Mouse (Mus musculus): Measurements from ENCODE around the gene Il1f10.

Gene Il1f10

GRCm38 (mm10) chr2:24290896-24291295, at the start of gene Il1f10:
Gene Il1f10 (plus strand): TSS chr2:24291196.
- no peak for DNase-seq (ENCODE audit: low spot score)

DNA sequence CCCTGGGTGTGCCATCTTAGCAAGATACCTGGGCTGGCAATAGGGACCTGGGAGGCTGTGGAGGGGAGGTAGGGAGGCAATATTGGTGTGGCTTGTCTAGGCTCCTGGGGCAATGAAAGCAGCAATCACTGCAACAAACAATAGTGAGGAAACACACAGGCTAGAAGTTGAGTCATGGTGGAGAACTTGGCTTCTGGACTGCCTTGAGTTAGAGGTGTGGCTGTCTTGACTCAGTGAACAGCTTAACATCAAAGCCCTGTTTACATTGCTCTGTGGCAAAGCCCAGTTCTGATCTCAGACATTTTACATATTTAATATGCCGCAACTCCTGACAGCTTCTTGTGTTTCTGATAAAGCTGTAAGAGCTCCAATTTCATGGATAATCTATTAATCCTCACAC, 23.5 kb upstream of the Il1f10 start:
- no peak for DNase-seq (ENCODE audit: low spot score)

DNA sequence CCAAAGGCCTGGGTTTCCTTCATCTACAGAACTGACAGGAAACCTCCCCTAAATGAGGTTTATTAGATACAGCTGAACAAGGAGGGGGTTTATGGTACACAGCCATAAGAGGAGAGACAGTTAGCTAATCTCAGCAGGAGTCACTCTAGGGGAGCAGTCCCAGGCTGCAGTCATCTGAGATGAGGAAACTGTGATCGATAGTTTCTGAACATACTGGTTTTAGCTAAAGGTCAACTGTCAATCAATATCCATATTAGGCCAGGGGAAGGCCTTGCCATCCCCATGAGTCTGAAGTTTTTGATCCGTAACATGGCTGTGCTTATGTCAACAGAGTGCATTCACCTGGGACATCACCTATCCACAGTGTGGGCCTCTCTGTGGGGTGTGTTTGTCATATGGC, 17.4 kb upstream of the Il1f10 start:
- no peak for DNase-seq (ENCODE audit: low spot score)

GRCm38 (mm10) chr2:24275146-24275545, 15.8 kb upstream of the Il1f10 start:
- no peak for DNase-seq (ENCODE audit: low spot score)

- DNase-seq (ENCODE audit: low spot score), result no peak
These were observed 14.3 kb upstream of the Il1f10 start, which contains the start of gene Il1f5 for GRCm38 (mm10) chr2:24276654-24277053. Gene Il1f5 (plus strand): TSS chr2:24276954.

DNA sequence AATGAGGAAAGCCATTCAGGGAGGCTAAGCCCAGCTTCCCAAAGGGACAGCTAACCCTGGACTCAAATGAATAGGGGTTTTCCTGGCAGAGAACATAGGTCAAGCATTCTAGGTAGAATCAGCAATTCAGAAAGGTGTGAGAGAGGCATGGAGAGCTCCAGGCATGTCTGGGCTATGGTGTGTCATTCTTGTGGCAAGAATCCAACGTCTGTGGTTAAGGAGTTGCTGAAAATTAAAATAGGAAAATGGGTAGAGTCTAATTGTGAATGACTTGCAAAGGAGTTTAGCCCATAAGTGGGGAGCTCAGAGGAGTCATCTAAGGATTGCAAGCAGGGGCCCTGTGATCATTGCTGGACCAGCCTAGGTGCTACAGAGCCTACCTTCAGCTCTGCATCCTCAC, 3.6 kb downstream of the Il1f10 start:
- DNase-seq (ENCODE audit: low spot score), result no peak

GRCm38 (mm10) chr2:24296837-24297236, 5.8 kb downstream of the Il1f10 start:
- DNase-seq (ENCODE audit: low spot score), result peak; percentile 9

DNA sequence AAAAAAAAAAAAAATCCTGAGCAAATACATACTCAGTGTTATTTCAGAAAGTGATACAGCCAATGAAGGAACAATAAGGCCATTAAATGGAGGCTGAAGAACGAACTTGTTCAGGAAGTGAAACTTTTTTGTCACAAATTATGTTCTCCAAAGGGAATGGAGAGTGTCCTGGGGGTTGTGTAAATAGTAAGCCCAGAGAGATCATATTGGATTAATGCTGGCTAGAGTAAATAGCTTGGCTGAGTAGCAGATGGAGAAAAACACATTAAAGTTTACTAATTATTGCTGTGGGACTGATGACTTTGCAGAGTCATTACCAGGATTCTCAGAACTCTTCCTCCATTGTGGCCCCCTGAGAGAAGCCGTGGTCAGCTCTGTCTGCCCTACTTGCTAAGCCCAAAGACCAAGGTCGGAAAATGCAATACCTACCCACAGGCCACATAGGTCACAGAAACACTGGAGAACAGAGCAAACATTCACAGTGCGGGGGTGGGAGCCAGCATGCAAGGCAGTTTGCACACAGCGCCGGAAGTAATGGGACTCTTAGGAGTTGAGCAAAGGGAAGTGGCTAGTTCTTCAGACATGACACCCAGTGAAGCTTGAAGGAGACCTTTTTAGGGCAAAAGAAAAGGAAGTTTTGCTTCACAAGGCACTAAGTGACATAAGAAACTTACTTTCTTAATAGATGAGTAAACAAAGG, 20.5 kb downstream of the Il1f10 start:
- no peak for DNase-seq (ENCODE audit: low spot score)

- no peak for DNase-seq (ENCODE audit: low spot score)
These were observed 25.9 kb downstream of the Il1f10 start for GRCm38 (mm10) chr2:24316919-24317318.

DNA sequence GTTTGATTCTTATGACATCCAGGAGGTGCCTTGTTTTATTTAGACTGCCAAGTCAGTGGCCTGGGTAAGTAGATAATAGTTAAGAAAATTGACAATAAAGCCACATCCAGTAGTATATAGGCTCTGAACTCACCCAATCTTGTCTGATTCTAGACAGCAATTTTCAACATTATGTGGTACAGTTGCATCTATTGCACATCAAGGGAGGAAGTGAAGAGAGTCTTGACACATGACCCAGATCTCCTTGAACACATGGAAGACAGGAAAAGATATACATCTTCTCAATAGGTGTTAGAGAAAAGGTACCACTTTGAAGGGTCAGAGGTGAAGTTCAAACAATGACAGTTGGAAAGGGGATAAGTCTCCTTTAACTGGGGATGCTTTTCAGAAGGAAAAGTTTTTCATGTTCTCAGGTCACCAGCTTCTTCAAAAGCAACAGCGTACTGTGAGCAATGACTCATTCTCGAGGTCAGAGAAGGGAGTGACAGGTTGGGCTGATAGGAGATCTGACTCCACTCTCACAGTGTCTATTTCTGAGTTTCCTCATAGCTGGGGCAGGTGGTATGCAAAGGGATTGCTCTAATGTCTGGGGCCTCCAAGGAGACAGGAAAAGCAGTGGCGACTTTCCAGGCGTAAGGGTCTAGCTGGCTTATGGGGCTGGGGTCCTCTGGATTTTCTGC, 27.1 kb downstream of the Il1f10 start:
- no peak for DNase-seq (ENCODE audit: low spot score)

- no peak for DNase-seq (ENCODE audit: low spot score)
These were observed 44.3 kb downstream of the Il1f10 start for GRCm38 (mm10) chr2:24335333-24335732.

- DNase-seq (ENCODE audit: low spot score), result no peak
These were observed 45.5 kb downstream of the Il1f10 start, which contains the start of gene Il1rn for GRCm38 (mm10) chr2:24336545-24336944. Gene Il1rn (plus strand): TSS chr2:24336853.

DNA sequence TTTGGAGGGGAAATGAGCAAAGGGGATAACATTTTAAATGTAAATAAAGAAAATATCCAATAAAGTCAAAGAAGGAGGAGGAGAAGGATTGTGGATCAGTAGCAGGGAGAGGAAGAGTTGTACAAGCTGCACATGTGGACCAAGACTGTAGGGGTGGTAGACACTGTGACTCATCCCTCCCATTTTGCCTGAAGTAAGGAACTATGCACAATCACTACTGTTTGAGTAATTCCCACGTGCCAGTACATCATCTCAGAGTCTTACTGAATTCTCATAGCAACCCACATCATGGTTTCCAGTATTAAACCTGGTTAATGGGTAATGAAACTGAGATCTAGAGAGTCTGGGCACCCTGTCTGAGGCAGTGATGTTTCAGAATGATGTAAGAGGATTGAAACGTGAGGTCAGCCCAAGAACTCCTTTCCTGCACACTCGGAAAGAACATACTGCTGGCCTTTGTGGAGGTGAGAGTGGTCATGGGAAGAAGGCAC, 50.4 kb downstream of the Il1f10 start:
- DNase-seq (ENCODE audit: low spot score), result no peak

Data from left cerebral cortex, adult 11 months (tissue).